Comparison of ENCODE assay signal across 19 mouse cellular contexts in genomic region chr10:7836902-7837301, GRCm38 (mm10). TPM values are rescaled to one million over a fixed set of nuclear protein-coding genes. Genes with fewer than 3 reads are reported as not detected.
A peak's percentile ranks its signal among the peaks of the same experiment; 100 is the strongest.
DNase-seq lines count a peak whose midpoint lies in the region; ATAC-seq and TF ChIP-seq lines count a peak whose summit lies in the region.
"Had no signal": no experiment of that assay in that cellular context is flagged by ENCODE, and none has a peak within 500 bp of the region (broad histone marks: within the 10 kb centered on the region; RNA-seq: fewer than 3 reads in every experiment).

No protein-coding gene starts in this region.

- no peak overlapping the region for H3K4me2 ChIP-seq in hindbrain, postnatal 0 days (ENCODE audit: low read depth, low read length)
- no peak overlapping the region for H3K4me2 ChIP-seq in hindbrain, embryonic 16.5 days (ENCODE audit: low read length)
- H3K4me2 ChIP-seq in liver, postnatal 0 days (ENCODE audit: low read depth, low read length) = no peak overlapping the region
- no peak overlapping the region for H3K4me2 ChIP-seq in liver, embryonic 11.5 days
- no peak overlapping the region for H3K4me2 ChIP-seq in CH12.LX (ENCODE audit: insufficient read depth, low read depth, poor library complexity, severe bottlenecking)
- H3K4me2 ChIP-seq: embryonic facial prominence, embryonic 13.5 days; forebrain, embryonic 12.5 days; heart, embryonic 13.5 days; hindbrain, embryonic 12.5 days had no signal

- no peaks in the 10 kb centered on the region for H3K27me3 ChIP-seq in hindbrain, postnatal 0 days (ENCODE audit: insufficient read depth, low read length)
- no peaks in the 10 kb centered on the region for H3K27me3 ChIP-seq in hindbrain, embryonic 16.5 days (replicated peaks; ENCODE audit: control insufficient read depth, insufficient read depth, low read length)
- no peaks in the 10 kb centered on the region for H3K27me3 ChIP-seq in liver, postnatal 0 days (ENCODE audit: insufficient read depth, low read length)
- no peaks in the 10 kb centered on the region for H3K27me3 ChIP-seq in liver, embryonic 11.5 days (replicated peaks; ENCODE audit: control insufficient read depth, insufficient read depth, low read length)
- no peaks in the 10 kb centered on the region for H3K27me3 ChIP-seq in CH12.LX (replicated peaks)
- 0 out of 2 replicates have a peak, but pooled peaks cover 6% of the 10 kb centered on the region for H3K27me3 ChIP-seq in embryonic facial prominence, embryonic 10.5 days (replicated peaks; ENCODE audit: low read depth, poor library complexity, severe bottlenecking)
- H3K27me3 ChIP-seq: embryonic facial prominence, embryonic 13.5 days; hindbrain, embryonic 12.5 days had no signal

- DNase-seq in hindbrain, postnatal 0 days (ENCODE audit: low spot score) = no peak
- DNase-seq in liver, postnatal 0 days = peak; percentile 15
- DNase-seq in liver, embryonic 11.5 days (ENCODE audit: low spot score) = no peak
- DNase-seq in CH12.LX (ENCODE audit: extremely low read depth) (no peak), ES-CJ7 (ENCODE audit: low read depth, low spot score) (peak; percentile 12)
- no peak for DNase-seq in embryonic facial prominence, embryonic 10.5 days (ENCODE audit: low spot score)
- DNase-seq: adrenal gland, postnatal 10 days; cerebellum, adult 11 months; cerebellum, adult 8-10 months; cerebellum, postnatal 14 days; gastrocnemius, adult 2 months; gastrocnemius, postnatal 25 days; heart, postnatal 4 days had no signal

- dilution Hi-C loops in CH12.LX (cut with MboI; ENCODE audit: extremely low pct_ligation_motif_present, extremely low pct_unique_long_range_greater_than_20kb, low sequenced_read_pairs) = no loop called here

- no peaks in the 10 kb centered on the region for H3K36me3 ChIP-seq in hindbrain, postnatal 0 days (ENCODE audit: insufficient read depth, low read length)
- no peaks in the 10 kb centered on the region for H3K36me3 ChIP-seq in hindbrain, embryonic 16.5 days (ENCODE audit: control insufficient read depth, insufficient read depth, low read length)
- 0 out of 2 replicates have a peak, but pooled peaks cover 2% of the 10 kb centered on the region for H3K36me3 ChIP-seq in liver, postnatal 0 days (replicated peaks; ENCODE audit: insufficient read depth, low read length)
- H3K36me3 ChIP-seq in liver, embryonic 11.5 days (ENCODE audit: control insufficient read depth, insufficient read depth, low read length) = no peaks in the 10 kb centered on the region
- peaks cover 0 to 5% of the 10 kb centered on the region in 2 experiments for H3K36me3 ChIP-seq in CH12.LX (replicated peaks in 1 of 2; ENCODE audit: control insufficient read depth in 1 of 2, insufficient read depth in 1 of 2, low read length in 1 of 2)
- H3K36me3 ChIP-seq in embryonic facial prominence, embryonic 10.5 days (replicated peaks) = no peaks in the 10 kb centered on the region
- H3K36me3 ChIP-seq: embryonic facial prominence, embryonic 13.5 days; forebrain, embryonic 12.5 days; heart, embryonic 13.5 days; hindbrain, embryonic 12.5 days had no signal

- in situ Hi-C loops in CH12.LX (cut with MboI; ENCODE audit: low pct_ligation_motif_present, low pct_unique_long_range_greater_than_20kb, low sequenced_read_pairs) = loop anchor here (25.0 kb wide), 1 partner anchor 1125 kb away; no protein-coding TSS in a partner anchor

- no peak overlapping the region for H3K4me3 ChIP-seq in hindbrain, postnatal 0 days (ENCODE audit: low read length)
- H3K4me3 ChIP-seq in hindbrain, embryonic 16.5 days (ENCODE audit: low read length) = no peak overlapping the region
- H3K4me3 ChIP-seq in liver, postnatal 0 days (ENCODE audit: low read depth, low read length) = no peak overlapping the region
- H3K4me3 ChIP-seq in liver, embryonic 11.5 days (ENCODE audit: low read depth, low read length) = no peak overlapping the region
- no peak overlapping the region for H3K4me3 ChIP-seq in CH12.LX (replicated peaks in 1 of 3; ENCODE audit: low read depth in 2 of 3, low read length in 2 of 3, poor library complexity in 1 of 3)
- no peak overlapping the region for H3K4me3 ChIP-seq in embryonic facial prominence, embryonic 10.5 days
- H3K4me3 ChIP-seq: embryonic facial prominence, embryonic 13.5 days; forebrain, embryonic 12.5 days; gastrocnemius, adult 2 months; heart, embryonic 13.5 days; hindbrain, embryonic 12.5 days had no signal

- WGBS in hindbrain, postnatal 0 days = 77% methylated on average over 2 of the region's 2 CpGs
- WGBS in hindbrain, embryonic 16.5 days = 72% methylated on average over 2 of the region's 2 CpGs
- 55% methylated on average over 2 of the region's 2 CpGs for WGBS in liver, postnatal 0 days (ENCODE audit: insufficient replicate concordance)
- 73% methylated on average over 2 of the region's 2 CpGs for WGBS in liver, embryonic 11.5 days
- 80% methylated on average over 2 of the region's 2 CpGs for WGBS in embryonic facial prominence, embryonic 10.5 days

- H3K4me1 ChIP-seq in hindbrain, postnatal 0 days (ENCODE audit: insufficient read depth, low read length) = peaks cover 6% of the 10 kb centered on the region; the same call in 1 of the 2 replicates
- peaks cover 6% of the 10 kb centered on the region for H3K4me1 ChIP-seq in hindbrain, embryonic 16.5 days (ENCODE audit: control insufficient read depth, insufficient read depth, low read depth, low read length)
- peaks cover 32% of the 10 kb centered on the region for H3K4me1 ChIP-seq in liver, postnatal 0 days (ENCODE audit: insufficient read depth)
- 0 out of 2 replicates have a peak, but pooled peaks cover 3% of the 10 kb centered on the region for H3K4me1 ChIP-seq in liver, embryonic 11.5 days (replicated peaks; ENCODE audit: control insufficient read depth, insufficient read depth, low read length)
- peaks cover 40 to 70% of the 10 kb centered on the region in 2 experiments for H3K4me1 ChIP-seq in CH12.LX (ENCODE audit: control insufficient read depth in 1 of 2, insufficient read depth in 2 of 2)
- H3K4me1 ChIP-seq in embryonic facial prominence, embryonic 10.5 days = peaks cover 14% of the 10 kb centered on the region

- TF ChIP-seq CTCF in hindbrain, postnatal 0 days (IDR thresholded peaks at IDR 0.05; ENCODE audit: low read depth) = peak; percentile 17; the same call in 1 of the 2 replicates
- peak; percentile 45 for TF ChIP-seq CTCF in liver, postnatal 0 days (IDR thresholded peaks at IDR 0.05; ENCODE audit: low read depth)
- TF ChIP-seq CTCF in CH12.LX (conservative IDR thresholded peaks at IDR 0.05 in 1 of 2, IDR thresholded peaks at IDR 0.05 in 1 of 2; ENCODE audit: low read depth in 2 of 2, low read length in 2 of 2) = peak; percentile 28 to 37; a peak in 3 of 4 replicates

- TF ChIP-seq POLR2A in CH12.LX (IDR thresholded peaks at IDR 0.05; ENCODE audit: low read depth, low read length) = no peak

- H3K9me3 ChIP-seq in hindbrain, postnatal 0 days (ENCODE audit: low read length) = no peaks in the 10 kb centered on the region
- no peaks in the 10 kb centered on the region for H3K9me3 ChIP-seq in hindbrain, embryonic 16.5 days (ENCODE audit: control insufficient read depth, low read length)
- no peaks in the 10 kb centered on the region for H3K9me3 ChIP-seq in liver, postnatal 0 days (ENCODE audit: low read length)
- H3K9me3 ChIP-seq in liver, embryonic 11.5 days (ENCODE audit: control insufficient read depth, low read length) = no peaks in the 10 kb centered on the region
- H3K9me3 ChIP-seq in CH12.LX (replicated peaks; ENCODE audit: low read length) = no peaks in the 10 kb centered on the region
- H3K9me3 ChIP-seq in embryonic facial prominence, embryonic 10.5 days = no peaks in the 10 kb centered on the region
- H3K9me3 ChIP-seq: embryonic facial prominence, embryonic 13.5 days; forebrain, embryonic 12.5 days; heart, embryonic 13.5 days; hindbrain, embryonic 12.5 days had no signal

- H3K79me2 ChIP-seq in CH12.LX (replicated peaks; ENCODE audit: control insufficient read depth, extremely low read depth, insufficient read depth, poor library complexity, severe bottlenecking) = peaks cover 6% of the 10 kb centered on the region

- no peak for ATAC-seq in hindbrain, postnatal 0 days
- no peak for ATAC-seq in hindbrain, embryonic 16.5 days
- peak; percentile 65 for ATAC-seq in liver, postnatal 0 days
- no peak for ATAC-seq in liver, embryonic 11.5 days (replicated peaks; ENCODE audit: low FRiP score)

- TF ChIP-seq RAD21 in CH12.LX (IDR thresholded peaks at IDR 0.05; ENCODE audit: low read depth, low read length) = no peak

- TF ChIP-seq EP300 in liver, postnatal 0 days (IDR thresholded peaks at IDR 0.05; ENCODE audit: low read depth) = no peak
- TF ChIP-seq EP300 in CH12.LX (IDR thresholded peaks at IDR 0.05; ENCODE audit: low read length) = no peak

- no peak overlapping the region for H3K27ac ChIP-seq in hindbrain, postnatal 0 days
- no peak overlapping the region for H3K27ac ChIP-seq in hindbrain, embryonic 16.5 days (ENCODE audit: low read depth, low read length)
- H3K27ac ChIP-seq in liver, postnatal 0 days (ENCODE audit: low read depth) = peak overlapping the region; percentile 39; the same call in 1 of the 2 replicates
- no peak overlapping the region for H3K27ac ChIP-seq in liver, embryonic 11.5 days (ENCODE audit: low read depth, low read length)
- H3K27ac ChIP-seq in CH12.LX (ENCODE audit: insufficient read depth, low read depth) = no peak overlapping the region
- no peak overlapping the region for H3K27ac ChIP-seq in embryonic facial prominence, embryonic 10.5 days (replicated peaks)
- H3K27ac ChIP-seq: embryonic facial prominence, embryonic 13.5 days; forebrain, embryonic 12.5 days; gastrocnemius, adult 2 months; heart, embryonic 13.5 days; hindbrain, embryonic 12.5 days had no signal

- H3K9ac ChIP-seq in hindbrain, postnatal 0 days (replicated peaks; ENCODE audit: low read length) = no peak overlapping the region
- H3K9ac ChIP-seq in hindbrain, embryonic 16.5 days (ENCODE audit: low read depth, low read length) = no peak overlapping the region
- H3K9ac ChIP-seq in liver, postnatal 0 days (replicated peaks) = no peak overlapping the region
- H3K9ac ChIP-seq in liver, embryonic 11.5 days (ENCODE audit: low read depth, low read length) = no peak overlapping the region
- no peak overlapping the region for H3K9ac ChIP-seq in CH12.LX (ENCODE audit: insufficient read depth, low read depth)
- H3K9ac ChIP-seq: embryonic facial prominence, embryonic 13.5 days; forebrain, embryonic 12.5 days; heart, embryonic 13.5 days; hindbrain, embryonic 12.5 days had no signal

RNA-seq across cellular contexts. Expression of gene Zc3h12d, which starts 4.6 kb away (rescaled TPM):
- 0.10 TPM in 1 of 2 replicates, not detected in the other for total RNA-seq in hindbrain, postnatal 0 days (2014; rRNA removed)
- 0.23 and 0.28 TPM in 2 replicates for polyA plus RNA-seq in hindbrain, postnatal 0 days (2015; fragmentation: Nextera tagmentation; extraction: Ambion mirVana)
- 0.15 and 0.21 TPM in 2 replicates for polyA plus RNA-seq in hindbrain, embryonic 16.5 days (2015; fragmentation: Nextera tagmentation; extraction: Ambion mirVana)
- polyA plus RNA-seq in liver, postnatal 0 days (2015; fragmentation: Nextera tagmentation; extraction: Ambion mirVana) = 0.70 and 0.82 TPM in 2 replicates
- polyA plus RNA-seq in liver, embryonic 11.5 days (2014; fragmentation: Nextera tagmentation; extraction: Ambion mirVana) = 0.05 and 0.16 TPM in 2 replicates
- total RNA-seq in CH12.LX (2012; rRNA removed) (13.4 and 16.3 TPM in 2 replicates), CH12.LX (2014; rRNA removed) (10.7 and 11.8 TPM in 2 replicates)
- polyA plus RNA-seq in CH12.LX (2012; ENCODE audit: insufficient read length, low read depth) = 22.5 and 28.0 TPM in 2 replicates
- polyA plus RNA-seq in embryonic facial prominence, embryonic 10.5 days (2016; fragmentation: Nextera tagmentation; extraction: Ambion mirVana) = 0.09 and 0.12 TPM in 2 replicates
- total RNA-seq: MEL had no signal
- polyA plus RNA-seq: forebrain, embryonic 12.5 days had no signal

RNA-seq across cellular contexts. Expression of gene Ppil4, which starts 44.2 kb away (rescaled TPM):
- total RNA-seq in hindbrain, postnatal 0 days (2014; rRNA removed) = 17.9 and 18.0 TPM in 2 replicates
- 42.7 and 43.3 TPM in 2 replicates for polyA plus RNA-seq in hindbrain, postnatal 0 days (2015; fragmentation: Nextera tagmentation; extraction: Ambion mirVana)
- 42.8 and 46.8 TPM in 2 replicates for polyA plus RNA-seq in hindbrain, embryonic 16.5 days (2015; fragmentation: Nextera tagmentation; extraction: Ambion mirVana)
- 14.1 and 14.2 TPM in 2 replicates for polyA plus RNA-seq in liver, postnatal 0 days (2015; fragmentation: Nextera tagmentation; extraction: Ambion mirVana)
- 44.3 and 53.0 TPM in 2 replicates for polyA plus RNA-seq in liver, embryonic 11.5 days (2014; fragmentation: Nextera tagmentation; extraction: Ambion mirVana)
- total RNA-seq in CH12.LX (2012; rRNA removed) (26.4 and 30.9 TPM in 2 replicates), CH12.LX (2014; rRNA removed) (41.5 and 51.1 TPM in 2 replicates)
- polyA plus RNA-seq in CH12.LX (2012; ENCODE audit: insufficient read length, low read depth) = 43.6 and 45.9 TPM in 2 replicates
- polyA plus RNA-seq in embryonic facial prominence, embryonic 10.5 days (2016; fragmentation: Nextera tagmentation; extraction: Ambion mirVana) = 41.6 and 41.9 TPM in 2 replicates

RNA-seq across cellular contexts. Expression of gene Ginm1, which starts 44.3 kb away (rescaled TPM):
- total RNA-seq in hindbrain, postnatal 0 days (2014; rRNA removed) = 14.6 and 24.2 TPM in 2 replicates
- polyA plus RNA-seq in hindbrain, postnatal 0 days (2015; fragmentation: Nextera tagmentation; extraction: Ambion mirVana) = 78.8 and 83.6 TPM in 2 replicates
- 57.2 and 57.5 TPM in 2 replicates for polyA plus RNA-seq in hindbrain, embryonic 16.5 days (2015; fragmentation: Nextera tagmentation; extraction: Ambion mirVana)
- 78.9 and 80.8 TPM in 2 replicates for polyA plus RNA-seq in liver, postnatal 0 days (2015; fragmentation: Nextera tagmentation; extraction: Ambion mirVana)
- 41.5 and 48.0 TPM in 2 replicates for polyA plus RNA-seq in liver, embryonic 11.5 days (2014; fragmentation: Nextera tagmentation; extraction: Ambion mirVana)
- total RNA-seq in CH12.LX (2012; rRNA removed) (11.7 and 12.7 TPM in 2 replicates), CH12.LX (2014; rRNA removed) (33.9 and 38.2 TPM in 2 replicates)
- 22.5 and 27.3 TPM in 2 replicates for polyA plus RNA-seq in CH12.LX (2012; ENCODE audit: insufficient read length, low read depth)
- polyA plus RNA-seq in embryonic facial prominence, embryonic 10.5 days (2016; fragmentation: Nextera tagmentation; extraction: Ambion mirVana) = 44.7 and 52.8 TPM in 2 replicates

Comparison
In these comparisons a context has a peak if more than half of its experiments do, and no peak if none do; other contexts are left out.
1. DNase-seq: peak in liver, postnatal 0 days (single experiment) and ES-CJ7 (single experiment); none in hindbrain, postnatal 0 days (single experiment), liver, embryonic 11.5 days (single experiment), CH12.LX (single experiment) and embryonic facial prominence, embryonic 10.5 days (single experiment).
2. RNA of gene Zc3h12d, which starts 4.6 kb away (polyA plus RNA-seq): 22.5 to 28.0 TPM in CH12.LX; 0.70 to 0.82 TPM in liver, postnatal 0 days, 0.23 to 0.28 TPM in hindbrain, postnatal 0 days, 0.15 to 0.21 TPM in hindbrain, embryonic 16.5 days, 0.09 to 0.12 TPM in embryonic facial prominence, embryonic 10.5 days and 0.05 to 0.16 TPM in liver, embryonic 11.5 days; every median in the first group is over 10 times any median in the second.
3. Peak in every context shown above with its lines, with median percentiles within 50 percentile points of each other: CTCF ChIP-seq.